Mouse (Mus musculus) left cerebral cortex, postnatal 25 days (tissue): ENCODE results near the gene Abcc1. TPM values are rescaled to one million over a fixed set of nuclear protein-coding genes. Genes with fewer than 3 reads are reported as not detected.

ENCODE experiments used
- DNase-seq, 2 experiments: peaks; one replicate each; pipeline ENCODE4 v3.0.0; 2022; ENCODE audit warnings: low spot score in 2 of 2, mixed read lengths in 1 of 2
- intact Hi-C: fragments of 180-260 bp; cut with DNase I; formaldehyde crosslinking; loops from one replicate; pipeline ENCODE4 v1.15.1; 2025
- total RNA-seq, 2 experiments: library from RNA; stranded (reverse); gene quantifications; 2 replicates each; pipeline ENCODE4 v1.2.3; 2021

Abcc1 gene
- total RNA-seq, 2 experiments from 2014 or later, result 16.7 to 17.6 TPM

- intact Hi-C loops, result no loop called here
- no peak for DNase-seq
These were observed 74.2 kb downstream of the Abcc1 start for GRCm38 (mm10) chr16:14435526-14435925.

DNA sequence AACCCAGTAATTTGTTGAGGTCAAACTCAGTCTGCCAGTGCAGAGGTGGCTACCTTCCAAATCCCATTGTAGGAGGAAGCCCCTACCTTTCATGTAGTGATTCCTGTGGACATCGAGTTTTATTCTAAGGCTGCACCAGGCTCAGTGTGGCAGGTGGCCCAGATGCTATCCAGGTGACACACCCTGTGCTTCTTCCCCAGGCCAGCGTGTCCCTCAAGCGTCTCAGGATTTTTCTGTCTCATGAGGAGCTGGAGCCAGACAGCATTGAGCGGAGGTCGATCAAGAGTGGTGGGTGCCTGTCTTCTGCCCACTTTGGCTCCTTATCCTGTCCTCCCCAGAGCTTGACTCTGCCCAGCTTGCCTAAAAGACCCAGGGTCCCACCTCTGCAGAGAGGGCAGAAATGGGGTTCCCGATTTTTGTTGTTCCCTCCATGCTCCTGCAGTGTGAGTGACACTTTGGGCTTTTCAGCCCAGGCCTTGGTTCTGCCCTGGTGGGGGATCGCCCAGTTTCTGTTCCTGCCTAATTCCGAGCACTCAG lies 76.2 kb downstream of the Abcc1 start:
- DNase-seq, result no peak
- intact Hi-C loops, result no loop called here

DNA sequence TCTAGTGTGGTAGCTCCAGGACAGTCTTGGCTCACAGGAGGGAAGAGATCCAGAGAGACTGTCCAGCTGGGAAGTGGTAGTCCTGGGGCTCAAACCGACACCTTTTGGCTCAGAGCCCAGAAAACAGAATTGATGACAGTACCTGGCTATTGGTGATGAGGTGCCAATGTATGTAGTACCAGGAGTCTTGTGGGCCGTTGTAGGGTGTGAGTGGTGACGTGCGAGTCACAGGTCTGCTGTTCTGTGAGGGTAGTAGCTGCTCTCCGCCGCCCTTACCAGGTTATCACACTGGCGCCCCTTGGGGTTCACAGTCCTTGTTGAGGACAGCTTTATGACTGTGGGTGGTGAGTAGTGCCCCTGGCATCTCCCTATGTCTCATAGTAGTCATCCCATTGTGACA lies 77.2 kb downstream of the Abcc1 start:
- no peak for DNase-seq
- intact Hi-C loops, result no loop called here

DNA sequence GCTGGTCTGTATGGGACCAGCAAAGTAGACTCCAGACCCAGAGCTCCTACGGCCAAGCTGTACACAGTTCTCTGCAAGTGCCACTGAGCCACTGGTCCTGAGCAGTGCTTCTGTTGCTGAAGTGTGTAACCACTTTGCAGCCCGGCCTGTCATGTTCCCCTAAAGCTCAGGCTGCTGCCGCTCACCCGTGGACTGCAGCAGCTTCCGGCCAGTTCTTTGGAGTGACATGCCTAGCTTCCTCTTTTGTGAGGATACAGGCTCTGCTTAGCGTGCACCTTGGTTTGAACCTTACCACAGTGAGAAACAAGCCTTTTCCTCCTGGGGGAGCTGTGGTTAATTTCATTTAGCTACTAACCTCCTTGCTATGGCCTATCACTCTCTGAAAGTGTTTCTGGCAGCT lies 77.7 kb downstream of the Abcc1 start:
- intact Hi-C loops, result no loop called here
- DNase-seq, result no peak

DNA sequence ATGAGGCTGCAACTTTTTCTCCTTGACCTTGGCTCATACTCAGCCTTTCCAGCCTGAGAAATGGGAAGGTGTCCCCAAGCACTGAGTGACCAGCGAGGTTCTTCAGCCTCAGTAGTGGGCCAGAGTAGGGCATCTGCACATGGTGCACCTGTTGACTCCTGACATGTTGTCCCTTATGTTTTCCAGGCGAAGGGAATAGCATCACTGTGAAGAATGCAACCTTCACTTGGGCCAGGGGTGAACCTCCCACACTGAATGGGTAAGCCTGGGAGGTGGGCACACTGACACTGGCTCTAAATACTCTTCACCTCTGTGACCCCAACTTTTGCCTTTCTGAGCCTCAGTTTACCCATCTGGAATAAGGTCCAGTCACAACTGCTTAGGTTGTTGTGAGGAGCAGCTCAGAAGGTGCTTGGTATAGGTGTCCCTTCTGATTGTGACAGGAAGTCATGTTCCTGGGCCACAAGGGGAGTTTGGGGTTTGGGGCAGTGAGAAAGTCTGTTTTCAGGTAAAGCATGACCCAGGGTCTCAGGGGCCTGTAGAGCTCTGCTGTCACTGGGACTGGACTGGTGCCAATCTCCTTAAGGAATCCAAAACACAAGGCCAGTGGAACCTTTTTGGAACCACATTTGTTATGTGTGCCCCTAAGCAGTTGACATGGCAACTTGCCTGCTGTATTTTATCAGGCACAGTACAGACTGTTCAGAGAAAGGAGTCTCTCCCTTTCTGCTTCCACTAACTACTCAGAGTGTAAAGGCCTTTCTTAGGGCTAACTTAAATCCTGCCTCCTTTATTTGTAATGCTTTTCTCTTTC lies 78.7 kb downstream of the Abcc1 start:
- DNase-seq, result no peak
- intact Hi-C loops, result no loop called here

GRCm38 (mm10) chr16:14444059-14444855 lies 82.9 kb downstream of the Abcc1 start:
- DNase-seq, result no peak
- intact Hi-C loops, result no loop called here

DNA sequence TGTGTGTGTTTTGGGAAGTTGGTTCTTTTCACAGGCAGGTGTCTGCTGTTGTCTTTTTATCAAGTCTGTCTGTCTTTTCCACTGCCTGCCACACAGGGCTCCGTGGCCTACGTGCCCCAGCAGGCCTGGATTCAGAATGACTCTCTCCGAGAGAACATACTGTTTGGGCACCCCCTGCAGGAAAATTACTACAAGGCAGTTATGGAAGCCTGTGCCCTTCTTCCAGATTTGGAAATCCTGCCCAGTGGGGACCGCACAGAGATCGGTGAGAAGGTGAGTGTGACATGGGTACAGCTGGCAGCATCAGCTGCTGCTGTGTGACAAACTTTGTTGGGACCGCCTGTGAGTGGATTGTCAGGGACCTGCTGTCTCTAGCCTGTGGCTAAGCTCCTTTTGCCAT lies 83.8 kb downstream of the Abcc1 start:
- intact Hi-C loops, result no loop called here
- DNase-seq, result no peak

DNA sequence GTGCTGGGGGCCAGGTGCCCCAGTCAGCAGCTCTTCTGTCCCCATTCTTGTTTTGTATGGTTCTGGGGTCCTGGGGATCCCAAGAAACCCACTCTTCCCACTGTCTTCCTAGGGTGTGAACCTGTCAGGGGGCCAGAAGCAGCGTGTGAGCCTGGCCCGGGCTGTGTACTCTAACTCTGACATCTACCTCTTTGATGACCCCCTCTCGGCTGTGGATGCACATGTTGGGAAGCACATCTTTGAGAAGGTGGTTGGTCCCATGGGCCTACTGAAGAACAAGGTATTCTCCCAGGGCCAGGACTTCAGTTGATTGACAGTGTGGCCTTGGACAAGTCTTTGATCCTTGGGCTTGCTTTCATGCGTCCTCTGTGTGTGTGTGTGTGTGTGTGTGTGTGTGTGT lies 86.0 kb downstream of the Abcc1 start:
- no peak for DNase-seq
- intact Hi-C loops, result no loop called here

DNA sequence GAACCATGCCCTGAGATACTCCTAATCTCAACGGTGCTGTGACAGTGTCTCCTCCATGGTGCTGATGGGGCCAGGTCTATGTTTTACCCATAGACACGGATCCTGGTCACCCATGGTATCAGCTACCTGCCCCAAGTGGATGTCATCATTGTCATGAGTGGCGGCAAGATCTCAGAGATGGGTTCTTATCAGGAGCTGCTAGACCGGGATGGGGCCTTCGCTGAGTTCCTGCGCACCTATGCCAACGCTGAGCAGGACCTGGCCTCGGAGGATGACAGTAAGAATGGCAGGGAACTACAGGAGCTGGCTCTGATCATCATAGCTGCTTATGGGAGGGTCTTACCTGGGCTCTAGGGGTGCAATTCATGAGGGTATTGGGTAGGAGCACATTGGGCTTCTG lies 86.9 kb downstream of the Abcc1 start:
- intact Hi-C loops, result no loop called here
- no peak for DNase-seq

DNA sequence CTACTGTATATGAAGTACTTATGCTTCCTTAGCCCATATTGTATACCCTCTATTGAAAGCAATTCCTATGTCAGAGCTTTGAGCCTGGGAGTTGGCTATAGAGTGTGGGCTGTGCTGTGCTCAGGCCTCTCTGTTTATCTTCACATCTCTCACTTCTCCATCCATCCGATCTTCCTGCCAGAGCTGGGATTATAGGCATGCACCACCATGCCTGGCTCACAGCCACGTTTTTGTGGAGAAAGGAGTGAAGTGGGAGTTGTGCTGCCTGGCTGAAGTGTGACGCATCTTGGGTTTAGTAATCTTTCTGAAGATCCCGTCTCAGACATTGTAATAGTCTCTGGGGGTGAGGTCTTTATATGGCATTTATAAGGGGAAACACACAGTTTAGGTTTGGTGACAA lies 88.5 kb downstream of the Abcc1 start:
- intact Hi-C loops, result loop anchor here (2.0 kb wide), 1 partner anchor 89 kb away; the partner anchor contains the start of gene Abcc1
- peak; percentile 28 to 84 for DNase-seq

DNA sequence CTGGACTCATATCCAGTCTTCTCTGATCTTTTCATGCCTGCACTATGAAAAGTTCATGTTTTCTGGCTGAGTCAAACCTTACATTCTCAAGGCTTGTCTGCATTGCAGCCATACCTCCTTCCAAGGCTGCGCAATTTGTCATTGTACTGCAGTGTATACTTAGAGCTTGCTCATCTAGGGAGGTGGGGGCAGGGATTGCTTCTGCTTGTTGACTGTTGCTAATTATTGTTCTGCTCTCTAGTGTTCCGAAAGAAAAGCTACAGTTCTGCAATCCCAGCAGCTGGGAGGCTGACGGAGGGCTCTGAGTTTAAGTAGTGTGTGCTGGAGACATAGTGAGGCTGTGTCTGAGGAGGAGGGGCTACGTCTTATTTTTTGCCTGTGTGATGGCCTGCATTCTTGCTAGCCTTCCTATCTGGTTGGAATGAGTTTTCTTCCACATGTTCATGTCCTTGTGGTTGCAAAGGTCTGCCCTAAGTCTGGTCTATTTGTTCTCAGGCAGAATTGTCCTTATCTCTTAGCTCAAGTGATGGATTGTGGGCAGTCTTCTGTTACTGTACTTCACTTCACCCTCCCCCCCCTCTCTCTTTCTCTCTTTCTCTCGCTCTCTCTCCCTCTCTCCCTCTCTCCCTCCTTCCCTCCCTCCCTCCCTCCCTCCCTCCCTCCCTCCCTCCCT lies 90.2 kb downstream of the Abcc1 start:
- intact Hi-C loops, result loop anchor here (2.0 kb wide), 1 partner anchor 91 kb away; the partner anchor contains the start of gene Abcc1
- peak; percentile 24 to 36 for DNase-seq

- intact Hi-C loops, result no loop called here
- DNase-seq, result no peak
These were observed 101.2 kb downstream of the Abcc1 start for GRCm38 (mm10) chr16:14462535-14462934.

DNA sequence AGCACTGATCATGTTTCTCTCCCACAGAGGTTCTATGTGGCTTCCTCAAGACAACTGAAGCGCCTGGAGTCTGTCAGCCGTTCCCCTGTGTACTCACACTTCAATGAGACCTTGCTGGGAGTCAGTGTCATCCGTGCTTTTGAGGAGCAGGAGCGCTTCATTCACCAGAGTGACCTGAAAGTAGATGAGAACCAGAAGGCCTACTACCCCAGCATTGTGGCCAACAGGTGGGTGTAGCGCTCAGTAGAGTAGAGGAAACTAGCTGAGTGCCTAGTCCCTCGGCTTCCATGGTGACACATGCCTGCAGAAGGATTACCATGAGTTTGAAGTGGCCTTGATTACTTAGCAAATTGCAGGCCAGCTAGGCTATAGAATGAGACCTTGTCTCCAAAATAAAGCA lies 103.7 kb downstream of the Abcc1 start:
- DNase-seq, result no peak
- intact Hi-C loops, result no loop called here

DNA sequence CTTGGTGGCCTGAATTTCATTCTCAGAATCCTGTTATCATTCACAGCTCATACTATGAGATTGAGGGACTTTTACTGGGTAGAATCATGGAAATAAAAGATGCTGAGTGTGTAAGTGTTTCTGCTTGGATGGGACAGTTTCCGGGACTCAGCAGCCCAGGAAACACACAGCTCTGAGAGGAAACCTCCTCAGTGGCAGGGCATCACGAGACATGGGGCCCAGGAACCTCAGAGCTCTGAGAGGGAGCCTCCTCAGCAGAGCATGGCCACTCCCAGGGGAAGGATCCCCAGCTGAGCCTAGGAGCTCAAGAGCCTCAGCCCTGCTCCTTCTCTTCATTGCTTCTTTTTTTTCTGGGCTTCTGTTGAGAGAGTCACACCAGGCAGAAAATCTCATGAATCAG lies 107.0 kb downstream of the Abcc1 start:
- intact Hi-C loops, result no loop called here
- no peak for DNase-seq

DNA sequence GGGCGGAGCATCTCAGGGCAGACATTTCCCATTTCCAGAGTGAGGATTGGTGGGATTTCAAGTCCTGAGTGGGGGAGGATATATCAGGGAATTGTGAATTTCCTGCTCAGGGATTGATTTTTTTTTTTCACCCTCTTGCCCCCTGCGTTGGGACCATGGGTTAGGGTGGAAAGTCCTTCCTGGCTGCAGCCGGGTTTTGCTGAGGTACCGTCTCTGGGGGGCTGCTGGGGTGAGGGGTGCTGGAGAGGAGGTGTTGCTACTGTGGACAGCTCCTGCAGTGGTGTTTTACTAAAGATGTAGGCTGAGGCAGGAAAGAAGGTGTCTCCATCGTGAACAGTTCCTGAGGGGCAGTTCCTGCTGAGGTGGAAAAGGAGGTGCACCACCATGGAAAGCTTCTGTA lies 107.5 kb downstream of the Abcc1 start:
- intact Hi-C loops, result no loop called here
- no peak for DNase-seq

- intact Hi-C loops, result no loop called here
These were observed 110.8 kb downstream of the Abcc1 start for GRCm38 (mm10) chr16:14472171-14472570.

GRCm38 (mm10) chr16:14473686-14474085 lies 112.3 kb downstream of the Abcc1 start:
- intact Hi-C loops, result no loop called here
- no peak for DNase-seq

More at GRCm38 (mm10) chr16:14472171-14472570, 110.8 kb downstream of the Abcc1 start:
- DNase-seq, result no peak

DNA sequence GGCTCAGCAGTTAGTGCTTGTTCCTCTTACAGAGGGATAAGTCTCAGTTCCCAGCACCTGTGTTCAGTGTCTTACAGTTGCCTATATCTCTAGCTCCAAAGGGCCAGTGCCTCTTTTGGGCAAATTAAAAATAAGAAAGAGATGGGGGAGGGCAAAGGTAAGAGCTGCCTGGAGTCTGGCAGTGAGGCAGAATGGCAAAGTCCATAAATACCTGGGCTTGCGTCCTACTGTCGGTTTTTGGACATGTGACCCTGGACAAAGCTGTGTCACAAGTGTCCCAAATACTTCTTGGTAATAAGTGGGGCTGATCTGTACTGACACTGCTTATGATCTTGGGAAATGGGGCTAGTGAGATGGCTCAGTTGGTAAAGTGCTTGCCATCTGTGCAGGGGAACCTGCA lies 113.6 kb downstream of the Abcc1 start:
- DNase-seq, result no peak
- intact Hi-C loops, result no loop called here

GRCm38 (mm10) chr16:14476056-14476455 lies 114.7 kb downstream of the Abcc1 start:
- no peak for DNase-seq
- intact Hi-C loops, result no loop called here
